Mouse (Mus musculus): ENCODE data around the gene Elmo1. TPM values are rescaled to one million over a fixed set of nuclear protein-coding genes. Genes with fewer than 3 reads are reported as not detected.
A peak's percentile ranks its signal among the peaks of the same experiment; 100 is the strongest.

The Elmo1 gene
- polyA plus RNA-seq, 1 experiment from 2014 or later = 17.8 TPM

DNA sequence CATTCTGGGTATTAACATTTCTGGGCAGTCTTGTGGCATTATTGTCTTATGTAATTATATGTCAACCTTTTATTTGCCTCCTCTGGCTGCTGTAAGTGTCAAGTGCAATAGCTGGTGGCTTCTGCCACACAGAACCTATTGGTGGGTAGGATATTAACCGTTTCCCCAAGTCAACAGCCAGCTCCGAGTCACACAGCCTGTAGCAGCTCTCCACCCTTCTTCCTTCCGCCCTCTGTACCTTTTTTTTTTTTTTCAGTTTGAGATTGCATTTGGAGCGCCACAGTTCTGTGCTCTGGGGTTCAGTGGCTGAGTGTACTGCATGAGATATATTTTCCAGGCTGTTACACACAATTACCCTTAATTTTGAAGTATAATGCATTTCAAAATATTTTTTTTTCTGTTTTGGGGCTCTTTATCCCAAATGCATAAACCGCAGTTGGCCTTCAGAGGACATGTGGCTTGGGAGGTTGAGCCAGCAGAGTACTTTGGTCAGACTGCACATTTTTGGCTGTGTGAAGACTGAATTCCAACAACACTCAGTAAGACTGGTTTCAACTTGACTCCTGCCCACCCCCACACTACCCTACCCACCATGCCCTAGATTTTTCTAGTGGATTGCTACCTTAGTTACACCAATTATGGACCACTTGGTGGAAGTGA lies 7.7 kb downstream of the Elmo1 start:
- ATAC-seq (ENCODE audit: low FRiP score) = no peak
- Histone ChIP-seq H3K9ac (no peak overlapping the region), H3K27ac (no peak overlapping the region), H3K9me3 (no peaks in the 10 kb centered on the region), H3K4me1 (no peaks in the 10 kb centered on the region), H3K27me3 (peaks cover 26% of the 10 kb centered on the region), H3K4me2 (no peak overlapping the region), H3K36me3 (replicated peaks) (no peaks in the 10 kb centered on the region), H3K4me3 (replicated peaks) (no peak overlapping the region)
- 61% methylated on average over 5 of the region's 5 CpGs for WGBS

DNA sequence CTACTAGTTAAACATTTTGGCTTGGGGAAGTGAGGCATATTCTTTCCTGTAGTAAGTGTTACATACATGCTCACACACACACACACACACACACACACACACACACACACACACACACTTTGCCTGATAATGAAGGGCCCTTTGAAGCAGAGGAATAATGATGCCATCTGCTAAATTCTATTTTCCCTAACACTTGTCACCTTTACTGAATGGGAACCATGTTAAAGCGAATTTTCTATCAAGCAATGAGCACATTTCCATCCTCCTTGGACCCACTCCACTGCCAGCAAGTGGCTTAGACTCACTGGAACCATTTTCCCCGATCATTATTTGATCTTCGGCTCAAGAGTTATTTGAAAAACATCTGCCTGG lies 8.2 kb downstream of the Elmo1 start:
- H3K4me3 ChIP-seq (replicated peaks) = no peak overlapping the region
- no peak overlapping the region for H3K4me2 ChIP-seq
- H3K27ac ChIP-seq = no peak overlapping the region
- ATAC-seq (ENCODE audit: low FRiP score) = no peak
- H3K9me3 ChIP-seq = no peaks in the 10 kb centered on the region
- 74% methylated on average over 3 of the region's 3 CpGs for WGBS
- H3K9ac ChIP-seq = no peak overlapping the region
- H3K36me3 ChIP-seq (replicated peaks) = no peaks in the 10 kb centered on the region
- peaks cover 21% of the 10 kb centered on the region for H3K27me3 ChIP-seq
- H3K4me1 ChIP-seq = no peaks in the 10 kb centered on the region

- Histone ChIP-seq H3K27ac (no peak overlapping the region), H3K4me2 (no peak overlapping the region), H3K4me3 (replicated peaks) (no peak overlapping the region), H3K9me3 (no peaks in the 10 kb centered on the region), H3K4me1 (no peaks in the 10 kb centered on the region), H3K36me3 (replicated peaks) (no peaks in the 10 kb centered on the region), H3K9ac (no peak overlapping the region), H3K27me3 (peaks cover 26% of the 10 kb centered on the region)
- 0 out of 2 replicates have a peak, but pooled peaks have one; percentile 30 for ATAC-seq (ENCODE audit: low FRiP score)
- WGBS = 10% methylated on average over 4 of the region's 4 CpGs
Measured at GRCm38 (mm10) chr13:20099546-20099945, 9.2 kb downstream of the Elmo1 start.

- no peaks in the 10 kb centered on the region for H3K36me3 ChIP-seq (replicated peaks)
- 81% methylated on average over 3 of the region's 3 CpGs for WGBS
- ATAC-seq (ENCODE audit: low FRiP score) = no peak
- no peaks in the 10 kb centered on the region for H3K4me1 ChIP-seq
- no peak overlapping the region for H3K4me2 ChIP-seq
- H3K9me3 ChIP-seq = no peaks in the 10 kb centered on the region
- no peak overlapping the region for H3K27ac ChIP-seq
- H3K4me3 ChIP-seq (replicated peaks) = no peak overlapping the region
- peaks cover 29% of the 10 kb centered on the region for H3K27me3 ChIP-seq
- H3K9ac ChIP-seq = no peak overlapping the region
Measured at GRCm38 (mm10) chr13:20100357-20100756, 10.0 kb downstream of the Elmo1 start.

- H3K9me3 ChIP-seq = no peaks in the 10 kb centered on the region
- no peak for ATAC-seq (ENCODE audit: low FRiP score)
- H3K27ac ChIP-seq = no peak overlapping the region
- peaks cover 36% of the 10 kb centered on the region for H3K27me3 ChIP-seq
- no peak overlapping the region for H3K9ac ChIP-seq
- WGBS = 88% methylated on average over 5 of the region's 5 CpGs
- H3K4me2 ChIP-seq = no peak overlapping the region
- no peak overlapping the region for H3K4me3 ChIP-seq (replicated peaks)
- no peaks in the 10 kb centered on the region for H3K4me1 ChIP-seq
- H3K36me3 ChIP-seq (replicated peaks) = no peaks in the 10 kb centered on the region
Measured at GRCm38 (mm10) chr13:20101691-20102090, 11.3 kb downstream of the Elmo1 start.

DNA sequence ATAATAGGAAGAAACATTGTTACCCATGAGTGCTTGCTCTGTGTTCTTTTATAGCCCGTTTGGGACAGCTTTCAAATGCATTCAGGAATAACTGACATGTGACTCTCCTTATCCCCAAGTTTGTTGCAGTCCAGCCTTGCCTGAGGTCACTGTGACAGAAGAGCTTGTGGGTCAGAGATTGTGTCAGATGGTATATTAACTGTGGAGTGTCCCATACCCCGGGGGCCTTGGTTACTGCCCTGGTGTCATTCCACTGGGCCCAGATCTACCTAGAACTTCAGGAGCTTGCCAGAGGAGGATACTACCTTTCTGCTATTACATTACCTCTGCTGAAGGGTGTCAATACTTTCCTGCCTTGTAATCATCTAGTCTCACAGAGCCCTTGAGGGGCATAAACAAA lies 14.4 kb downstream of the Elmo1 start:
- WGBS = 71% methylated on average over 2 of the region's 2 CpGs

GRCm38 (mm10) chr13:20105996-20106395 lies 15.6 kb downstream of the Elmo1 start:
- WGBS = 97% methylated on average over 2 of the region's 2 CpGs
- Histone ChIP-seq H3K4me3 (replicated peaks) (no peak overlapping the region), H3K27me3 (peaks cover 46% of the 10 kb centered on the region), H3K4me2 (no peak overlapping the region), H3K4me1 (peaks cover 8% of the 10 kb centered on the region; the same call in 1 of the 2 replicates), H3K27ac (no peak overlapping the region), H3K9ac (no peak overlapping the region), H3K9me3 (no peaks in the 10 kb centered on the region), H3K36me3 (replicated peaks) (no peaks in the 10 kb centered on the region)
- no peak for ATAC-seq (ENCODE audit: low FRiP score)

More for the DNA sequence above, 14.4 kb downstream of the Elmo1 start:
- Histone ChIP-seq H3K36me3 (replicated peaks) (no peaks in the 10 kb centered on the region), H3K4me2 (no peak overlapping the region), H3K4me1 (peaks cover 4% of the 10 kb centered on the region; the same call in 1 of the 2 replicates), H3K27ac (no peak overlapping the region), H3K9ac (no peak overlapping the region), H3K27me3 (peaks cover 47% of the 10 kb centered on the region), H3K9me3 (no peaks in the 10 kb centered on the region), H3K4me3 (replicated peaks) (no peak overlapping the region)
- ATAC-seq (ENCODE audit: low FRiP score) = no peak

DNA sequence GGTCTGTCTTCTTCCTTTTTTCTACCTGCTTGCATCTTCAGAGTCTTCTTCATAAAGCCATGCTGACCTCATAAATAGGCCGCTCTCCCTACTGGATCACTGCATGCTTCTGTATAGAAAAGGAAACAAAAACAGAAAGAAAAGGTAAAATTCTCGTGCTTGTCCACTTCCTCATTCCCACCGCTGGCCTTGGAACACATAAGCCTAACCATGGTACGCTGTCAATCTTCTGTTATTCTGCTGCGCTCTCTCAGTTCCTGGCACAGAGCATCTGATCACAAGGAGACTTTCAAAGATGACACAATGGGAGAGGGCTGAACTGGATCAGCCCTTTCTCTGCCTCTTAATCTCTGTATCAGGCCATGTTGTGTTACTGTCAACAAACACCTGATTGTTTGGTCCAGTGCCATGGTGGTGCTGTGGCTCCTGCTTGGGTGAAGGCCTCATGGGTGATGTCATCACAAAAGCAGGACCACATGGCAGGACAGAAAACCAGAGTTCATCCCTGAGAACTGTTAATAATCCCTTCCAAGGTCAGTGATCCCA lies 17.6 kb downstream of the Elmo1 start:
- H3K4me1 ChIP-seq = peaks cover 8% of the 10 kb centered on the region; the same call in 1 of the 2 replicates
- H3K4me3 ChIP-seq (replicated peaks) = no peak overlapping the region
- ATAC-seq (ENCODE audit: low FRiP score) = no peak
- H3K36me3 ChIP-seq (replicated peaks) = no peaks in the 10 kb centered on the region
- WGBS = 92% methylated on average over 5 of the region's 5 CpGs
- no peaks in the 10 kb centered on the region for H3K9me3 ChIP-seq
- peaks cover 52% of the 10 kb centered on the region for H3K27me3 ChIP-seq
- H3K27ac ChIP-seq = no peak overlapping the region
- no peak overlapping the region for H3K9ac ChIP-seq
- H3K4me2 ChIP-seq = no peak overlapping the region

DNA sequence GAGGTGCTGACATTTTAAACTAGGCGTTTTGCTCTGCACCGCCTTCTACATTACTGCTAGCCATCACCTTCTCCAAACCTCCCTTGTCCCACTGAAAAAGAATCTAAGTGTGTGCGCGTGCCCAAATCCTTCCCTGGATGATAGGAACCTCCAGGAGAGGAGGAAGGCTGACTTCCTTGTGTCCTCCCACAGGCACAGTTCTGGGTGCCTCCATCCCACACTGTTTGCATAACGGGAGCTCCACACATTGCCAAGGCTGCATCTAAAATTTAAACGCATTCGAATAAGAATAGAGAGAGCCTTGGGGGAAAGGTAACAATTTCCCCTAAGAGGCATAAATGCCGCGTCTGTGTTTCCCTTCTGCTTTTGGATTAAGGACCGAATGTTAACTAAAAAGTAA lies 18.6 kb downstream of the Elmo1 start:
- WGBS = 54% methylated on average over 10 of the region's 10 CpGs
- H3K4me3 ChIP-seq (replicated peaks) = no peak overlapping the region
- H3K36me3 ChIP-seq (replicated peaks) = no peaks in the 10 kb centered on the region
- H3K9me3 ChIP-seq = no peaks in the 10 kb centered on the region
- no peak overlapping the region for H3K4me2 ChIP-seq
- peaks cover 60% of the 10 kb centered on the region for H3K27me3 ChIP-seq
- no peak for ATAC-seq (ENCODE audit: low FRiP score)
- H3K4me1 ChIP-seq = peaks cover 8% of the 10 kb centered on the region; the same call in 1 of the 2 replicates
- no peak overlapping the region for H3K27ac ChIP-seq
- no peak overlapping the region for H3K9ac ChIP-seq

DNA sequence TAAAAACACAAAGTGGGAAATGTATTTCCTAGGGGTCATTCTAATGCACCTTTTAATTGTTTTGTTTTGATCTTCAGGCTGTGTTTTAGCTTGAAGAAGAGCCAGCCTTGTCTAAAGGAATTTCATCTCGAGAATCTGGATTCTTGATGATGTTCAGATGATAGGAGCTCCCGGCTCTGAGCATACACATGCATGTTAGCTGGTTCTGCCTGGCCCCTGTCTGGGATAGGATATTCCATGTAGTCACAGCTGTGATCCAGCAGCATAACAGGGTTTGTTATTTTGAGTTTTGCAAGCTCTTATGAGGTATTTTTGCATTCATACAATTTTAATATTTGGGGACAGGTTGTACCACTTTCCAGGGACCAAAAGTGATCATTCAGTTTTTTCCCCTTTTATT lies 19.1 kb downstream of the Elmo1 start:
- H3K27me3 ChIP-seq = peaks cover 60% of the 10 kb centered on the region
- ATAC-seq (ENCODE audit: low FRiP score) = no peak
- H3K4me3 ChIP-seq (replicated peaks) = no peak overlapping the region
- no peak overlapping the region for H3K4me2 ChIP-seq
- H3K9ac ChIP-seq = no peak overlapping the region
- H3K27ac ChIP-seq = no peak overlapping the region
- H3K9me3 ChIP-seq = no peaks in the 10 kb centered on the region
- H3K4me1 ChIP-seq = peaks cover 8% of the 10 kb centered on the region; the same call in 1 of the 2 replicates
- 54% methylated on average over 2 of the region's 2 CpGs for WGBS
- no peaks in the 10 kb centered on the region for H3K36me3 ChIP-seq (replicated peaks)

DNA sequence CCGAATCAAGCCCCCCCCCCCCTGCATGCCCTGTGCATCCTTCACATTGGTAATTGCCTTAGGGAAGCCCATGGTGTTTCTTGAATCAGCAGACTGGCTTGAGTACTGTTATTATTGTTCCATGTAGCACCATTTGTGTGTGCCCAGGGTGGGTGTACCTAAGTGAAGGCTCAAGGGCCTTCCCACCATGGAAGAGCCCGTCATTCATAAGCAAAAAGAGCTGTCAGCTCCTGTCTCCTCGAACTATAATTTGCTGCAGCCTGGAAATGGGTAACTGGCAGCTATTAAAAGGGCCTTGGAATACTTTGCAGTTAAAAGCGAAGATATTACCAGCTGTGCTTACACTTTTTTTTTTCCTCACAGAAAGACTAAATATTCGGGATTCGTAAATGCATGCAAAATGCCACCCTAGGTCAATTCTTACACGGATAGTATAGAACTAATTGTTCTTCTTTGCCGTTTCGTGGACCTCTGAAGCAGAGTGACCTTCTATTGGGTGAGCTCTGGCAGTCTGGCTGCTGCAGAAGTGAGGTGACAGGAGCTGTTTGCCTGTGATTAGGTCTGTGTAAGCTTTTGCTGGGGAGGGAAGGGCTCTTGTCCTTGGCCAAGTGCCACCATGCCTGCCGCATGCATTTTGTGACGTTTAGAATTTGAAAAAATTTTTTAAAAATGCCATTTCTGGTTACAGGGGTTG lies 19.7 kb downstream of the Elmo1 start:
- Histone ChIP-seq H3K4me1 (peaks cover 9% of the 10 kb centered on the region; the same call in 1 of the 2 replicates), H3K27me3 (peaks cover 60% of the 10 kb centered on the region), H3K9me3 (no peaks in the 10 kb centered on the region), H3K4me2 (no peak overlapping the region), H3K36me3 (replicated peaks) (no peaks in the 10 kb centered on the region), H3K9ac (no peak overlapping the region), H3K4me3 (replicated peaks) (no peak overlapping the region), H3K27ac (peak overlapping the region; percentile 33; the same call in 1 of the 2 replicates)
- ATAC-seq (ENCODE audit: low FRiP score) = peak; percentile 69; the same call in 1 of the 2 replicates
- 61% methylated on average over 11 of the region's 11 CpGs for WGBS

DNA sequence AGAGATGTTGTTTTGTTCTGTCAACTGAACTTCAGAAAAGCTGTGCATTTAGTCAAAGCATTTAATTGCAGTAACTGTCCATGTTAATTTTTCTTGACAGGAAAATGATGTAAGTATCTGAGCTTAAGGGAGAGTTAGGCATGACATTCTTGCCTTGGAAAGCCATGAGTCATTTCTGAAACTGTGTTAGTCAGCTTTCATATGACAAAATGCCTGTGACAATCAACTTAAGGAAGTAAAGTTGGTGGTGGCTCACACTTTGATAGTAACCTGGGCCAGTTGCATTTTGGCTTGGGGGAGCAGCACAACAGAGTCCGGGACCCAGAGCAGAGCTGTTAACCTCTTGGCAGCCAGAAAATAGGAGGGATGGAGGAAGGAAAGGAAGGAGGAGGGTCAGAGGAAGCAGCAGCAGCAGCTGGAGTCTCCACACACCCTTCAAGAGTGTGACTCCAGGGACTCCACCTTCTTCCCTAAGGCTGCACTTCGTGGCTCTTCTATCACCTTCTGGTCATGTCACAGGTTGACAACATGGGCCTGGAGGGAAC lies 20.9 kb downstream of the Elmo1 start:
- H3K9me3 ChIP-seq = no peaks in the 10 kb centered on the region
- H3K27me3 ChIP-seq = peaks cover 63% of the 10 kb centered on the region
- H3K4me2 ChIP-seq = no peak overlapping the region
- H3K9ac ChIP-seq = no peak overlapping the region
- no peak for ATAC-seq (ENCODE audit: low FRiP score)
- no peak overlapping the region for H3K27ac ChIP-seq
- WGBS = 67% methylated on average over 2 of the region's 2 CpGs
- no peaks in the 10 kb centered on the region for H3K36me3 ChIP-seq (replicated peaks)
- H3K4me1 ChIP-seq = peaks cover 18% of the 10 kb centered on the region; the same call in 1 of the 2 replicates
- H3K4me3 ChIP-seq (replicated peaks) = no peak overlapping the region

Measured in forebrain, embryonic 12.5 days (tissue).